Mouse (Mus musculus) forebrain, postnatal 0 days (tissue): ENCODE measurements at regions not wholly inside any gene's neighbourhood (a gene's known extent, or its start where the extent isn't known, plus 50 kb on each side); places are given as distances from the start of the nearest gene placed in this dataset.

Source experiments
- ATAC-seq: fragments of 200-750 bp; cut with Nextera tagmentation; 2 replicates; pipeline ENCODE4 v1.8.0; 2017; ENCODE audit warnings: mild to moderate bottlenecking, moderate library complexity
- DNase-seq: peaks from one replicate; pipeline ENCODE4 v3.0.0-alpha.2; 2015
- H3K27ac ChIP-seq: fragments of 300-500 bp; sonication (generic); 2 replicates; pipeline ENCODE4 v1.5.1; 2014; ENCODE audit warnings: low read depth, mild to moderate bottlenecking, antibody characterized with exemption, low read length, moderate library complexity, mixed read lengths
- H3K27me3 ChIP-seq: fragments of 300-500 bp; sonication (generic); 2 replicates; pipeline ENCODE4 v1.6.1; 2014; ENCODE audit warnings: mild to moderate bottlenecking, low read length, mixed read lengths; ENCODE audit not compliant: insufficient read depth
- H3K36me3 ChIP-seq: fragments of 300-500 bp; sonication (generic); 2 replicates; pipeline ENCODE4 v1.6.1; 2014; ENCODE audit warnings: mild to moderate bottlenecking, moderate library complexity; ENCODE audit not compliant: insufficient read depth
- H3K4me1 ChIP-seq: fragments of 300-500 bp; sonication (generic); 2 replicates; pipeline ENCODE4 v1.6.1; 2014; ENCODE audit warnings: antibody characterized with exemption; ENCODE audit not compliant: insufficient read depth
- H3K4me2 ChIP-seq: fragments of 300-500 bp; sonication (generic); 2 replicates; pipeline ENCODE4 v1.6.1; 2014; ENCODE audit warnings: low read depth, mild to moderate bottlenecking, moderate library complexity
- H3K4me3 ChIP-seq: fragments of 300-500 bp; sonication (generic); 2 replicates; pipeline ENCODE4 v1.5.1; 2014; ENCODE audit warnings: low read depth, low read length, mixed read lengths
- H3K9ac ChIP-seq: fragments of 300-500 bp; sonication (generic); 2 replicates; pipeline ENCODE4 v1.6.1; 2014; ENCODE audit warnings: mild to moderate bottlenecking
- H3K9me3 ChIP-seq: fragments of 300-500 bp; sonication (generic); 2 replicates; pipeline ENCODE4 v1.6.1; 2016; ENCODE audit warnings: low read length
- CTCF ChIP-seq: sonication (generic); IDR thresholded peaks from 2 replicates; pipeline ENCODE4 v1.5.1; 2016; ENCODE audit warnings: antibody characterized with exemption, control low read depth, low read depth
- WGBS: fragments of 180-500 bp; shearing (Covaris S2); extraction: QIAGEN DNeasy Blood & Tissue Kit; methylation state at CpG from one replicate; pipeline ENCODE4 v1.1.7; 2014; 5-methylcytosine and 5-hydroxymethylcytosine counted together

GRCm38 (mm10) chr13:58495390-58496073, 92.4 kb upstream of the Hnrnpk start:
- 40% methylated on average over 12 of the region's 12 CpGs for WGBS
- Histone ChIP-seq H3K9me3 (no peaks in the 10 kb centered on the region), H3K4me1 (no peaks in the 10 kb centered on the region), H3K27me3 (no peaks in the 10 kb centered on the region), H3K4me3 (no peak overlapping the region), H3K9ac (no peak overlapping the region), H3K4me2 (no peak overlapping the region), H3K36me3 (no peaks in the 10 kb centered on the region), H3K27ac (no peak overlapping the region)
- no peak for DNase-seq
- ATAC-seq: peak; percentile 27
- no peak for TF ChIP-seq CTCF

DNA sequence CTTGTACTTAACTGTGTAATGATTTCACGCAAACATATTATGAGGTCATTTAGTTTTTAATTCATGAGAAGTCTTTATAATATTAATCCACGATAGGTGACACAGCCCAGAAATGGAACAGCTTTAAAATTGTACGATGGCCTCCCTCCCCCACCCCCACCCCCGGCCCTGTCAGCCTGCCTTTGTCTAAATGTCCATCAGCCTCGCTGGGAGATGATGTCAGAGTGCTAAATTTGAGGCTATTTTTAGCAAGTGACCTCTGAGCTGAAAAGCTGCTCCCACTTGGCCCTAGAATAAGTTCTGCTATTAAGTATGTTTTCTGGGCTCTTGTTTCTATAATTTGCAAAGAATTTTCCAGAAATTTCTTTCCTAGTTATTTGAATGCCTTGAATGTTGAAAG, 91.6 kb upstream of the Hnrnpk start:
- 41% methylated on average over 5 of the region's 5 CpGs for WGBS
- no peak for TF ChIP-seq CTCF
- Histone ChIP-seq H3K4me3 (no peak overlapping the region), H3K27ac (no peak overlapping the region), H3K9ac (no peak overlapping the region), H3K36me3 (no peaks in the 10 kb centered on the region), H3K27me3 (no peaks in the 10 kb centered on the region), H3K4me1 (no peaks in the 10 kb centered on the region), H3K4me2 (no peak overlapping the region), H3K9me3 (no peaks in the 10 kb centered on the region)
- ATAC-seq (no peak), DNase-seq (no peak)

DNA sequence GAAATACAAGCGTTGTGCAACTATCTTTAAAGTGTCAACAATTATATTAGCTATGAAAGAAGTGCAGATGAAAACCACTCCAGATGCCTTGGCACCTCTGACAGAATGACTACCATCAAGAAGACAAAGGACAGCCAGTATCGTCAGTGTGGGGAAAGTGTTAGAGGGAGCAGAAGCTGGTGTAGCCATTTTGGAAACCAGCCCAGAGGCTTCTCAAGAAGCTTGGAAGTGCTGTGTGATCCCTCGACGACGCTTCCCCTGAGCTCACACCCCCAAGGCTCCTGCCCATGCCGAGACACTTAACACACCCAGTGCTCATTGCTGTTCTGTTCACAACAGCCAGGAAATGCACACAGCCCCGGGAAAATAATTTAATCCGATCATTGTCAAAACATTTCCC, 87.7 kb upstream of the Hnrnpk start:
- ATAC-seq: no peak
- 38% methylated on average over 8 of the region's 8 CpGs for WGBS
- no peaks in the 10 kb centered on the region for H3K27me3 ChIP-seq

GRCm38 (mm10) chr13:58485011-58485410, 81.9 kb upstream of the Hnrnpk start:
- Histone ChIP-seq H3K9ac (no peak overlapping the region), H3K4me2 (no peak overlapping the region), H3K9me3 (no peaks in the 10 kb centered on the region), H3K27me3 (no peaks in the 10 kb centered on the region), H3K4me1 (no peaks in the 10 kb centered on the region), H3K4me3 (no peak overlapping the region), H3K27ac (no peak overlapping the region), H3K36me3 (no peaks in the 10 kb centered on the region)
- peak; percentile 39 for DNase-seq
- TF ChIP-seq CTCF: no peak
- 31% methylated on average over 10 of the region's 10 CpGs for WGBS
- ATAC-seq: no peak; the same call in 1 of the 2 replicates

More for the DNA sequence above, 87.7 kb upstream of the Hnrnpk start:
- Histone ChIP-seq H3K4me1 (no peaks in the 10 kb centered on the region), H3K27ac (no peak overlapping the region), H3K9ac (no peak overlapping the region), H3K9me3 (no peaks in the 10 kb centered on the region), H3K4me3 (no peak overlapping the region), H3K36me3 (no peaks in the 10 kb centered on the region), H3K4me2 (no peak overlapping the region)
- no peak for TF ChIP-seq CTCF
- no peak for DNase-seq

DNA sequence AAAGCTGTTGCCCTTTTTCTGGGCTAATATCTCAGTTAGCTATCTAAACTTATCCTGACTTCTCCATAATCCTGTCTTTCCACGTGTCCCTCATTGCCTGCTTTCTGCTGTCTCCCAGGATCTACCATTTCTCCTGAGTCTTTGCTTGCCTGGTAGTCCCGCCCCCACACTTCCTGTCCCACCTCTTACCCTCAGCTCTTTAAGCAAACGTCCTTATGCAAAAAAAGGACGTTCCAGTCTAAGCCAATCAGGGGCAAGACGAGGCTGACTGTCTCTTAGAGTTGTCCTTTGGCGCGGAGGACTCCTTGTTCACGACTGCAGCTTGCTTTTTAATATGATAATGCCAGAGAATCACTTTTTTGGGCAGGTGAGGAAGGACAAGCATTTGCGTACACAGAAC, 79.6 kb upstream of the Hnrnpk start:
- H3K4me1 ChIP-seq: no peaks in the 10 kb centered on the region
- no peak overlapping the region for H3K9ac ChIP-seq
- H3K4me2 ChIP-seq: no peak overlapping the region
- H3K9me3 ChIP-seq: no peaks in the 10 kb centered on the region
- no peak overlapping the region for H3K4me3 ChIP-seq
- DNase-seq (no peak), ATAC-seq (no peak)
- H3K36me3 ChIP-seq: no peaks in the 10 kb centered on the region
- 70% methylated on average over 9 of the region's 9 CpGs for WGBS
- H3K27me3 ChIP-seq: no peaks in the 10 kb centered on the region
- no peak for TF ChIP-seq CTCF
- no peak overlapping the region for H3K27ac ChIP-seq

GRCm38 (mm10) chr13:58480928-58481598, 77.9 kb upstream of the Hnrnpk start:
- 82% methylated on average over 10 of the region's 10 CpGs for WGBS
- Histone ChIP-seq H3K4me3 (no peak overlapping the region), H3K36me3 (no peaks in the 10 kb centered on the region), H3K4me2 (no peak overlapping the region), H3K27me3 (no peaks in the 10 kb centered on the region), H3K27ac (no peak overlapping the region), H3K4me1 (no peaks in the 10 kb centered on the region), H3K9me3 (no peaks in the 10 kb centered on the region), H3K9ac (no peak overlapping the region)
- TF ChIP-seq CTCF: no peak
- no peak for DNase-seq
- ATAC-seq: no peak

DNA sequence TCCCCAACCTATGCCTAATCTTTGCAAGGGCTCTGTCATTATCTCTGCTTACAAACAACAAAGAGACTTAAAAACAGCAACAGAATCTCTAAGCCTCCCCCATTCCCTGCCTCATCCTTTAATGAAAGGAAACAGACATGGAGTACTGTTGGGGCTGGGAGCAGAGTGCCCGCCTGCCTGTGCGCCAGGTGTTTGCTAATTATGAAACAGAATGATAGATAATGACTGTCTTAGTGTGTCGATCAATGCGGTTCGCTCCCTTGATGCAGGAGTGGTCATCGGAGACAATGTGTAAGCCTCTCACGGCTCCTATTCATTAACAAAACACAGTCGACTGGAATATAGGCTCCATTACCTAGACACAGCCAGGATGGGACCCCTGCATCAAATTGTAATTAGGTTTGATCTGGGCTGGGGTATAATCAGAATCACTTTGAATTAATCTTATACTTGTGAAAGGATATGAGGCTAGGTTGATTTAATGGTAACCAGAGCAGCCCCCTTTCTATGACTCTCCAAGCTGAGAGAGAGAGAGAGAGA, 77.3 kb upstream of the Hnrnpk start:
- no peak overlapping the region for H3K4me2 ChIP-seq
- 41% methylated on average over 8 of the region's 8 CpGs for WGBS
- TF ChIP-seq CTCF: no peak
- H3K27me3 ChIP-seq: no peaks in the 10 kb centered on the region
- H3K27ac ChIP-seq: no peak overlapping the region
- H3K36me3 ChIP-seq: no peaks in the 10 kb centered on the region
- no peaks in the 10 kb centered on the region for H3K4me1 ChIP-seq
- H3K9me3 ChIP-seq: no peaks in the 10 kb centered on the region
- DNase-seq: no peak
- ATAC-seq: no peak
- no peak overlapping the region for H3K4me3 ChIP-seq
- no peak overlapping the region for H3K9ac ChIP-seq
